In the genomic region with DNA sequence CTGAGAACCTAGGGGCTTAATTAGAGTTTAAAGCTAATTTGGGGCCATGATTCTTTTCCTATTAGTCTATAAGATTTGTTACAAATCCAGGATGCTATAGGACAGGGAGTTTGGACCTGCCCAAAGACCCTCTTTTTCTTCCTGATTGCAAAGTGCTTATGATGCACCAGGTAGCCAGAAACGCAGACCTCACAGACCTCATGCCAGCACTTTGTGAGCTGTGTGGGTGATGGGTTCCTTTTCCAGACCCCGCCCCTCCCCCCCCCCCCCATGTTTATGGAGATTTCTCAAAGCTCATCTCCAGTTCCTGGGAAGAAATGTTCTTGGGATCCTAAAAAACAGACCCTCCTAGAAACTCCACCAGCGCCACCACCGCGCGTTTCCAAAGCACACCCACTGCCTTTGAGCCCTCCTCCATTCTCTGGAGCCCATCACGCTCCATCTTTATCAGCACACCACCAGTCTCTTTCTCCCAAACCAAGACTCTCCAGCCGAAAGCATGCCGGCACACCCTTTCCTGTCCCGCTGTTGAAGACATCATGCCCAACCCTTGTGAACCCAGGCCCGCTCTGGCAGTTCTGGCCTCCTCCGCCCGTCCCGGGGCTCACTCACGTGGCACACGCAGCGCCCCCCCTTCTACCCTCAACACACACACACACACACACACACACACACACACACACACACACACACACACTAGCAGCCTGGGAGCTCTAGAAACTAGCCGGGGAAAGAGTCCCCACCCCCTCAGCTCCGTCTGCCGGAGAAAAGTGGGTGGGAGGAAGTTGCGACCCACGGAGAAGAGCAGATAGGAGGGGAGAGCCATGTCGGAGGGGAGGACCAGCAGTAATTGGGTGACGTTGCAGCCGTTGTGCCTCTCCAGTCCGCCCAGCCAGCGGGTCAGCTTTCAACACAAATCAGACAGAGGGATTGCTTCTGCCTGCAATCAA, we compare ENCODE assay signal across 8 mouse cellular contexts. TPM values are rescaled to one million over a fixed set of nuclear protein-coding genes. Genes with fewer than 3 reads are reported as not detected.
DNase-seq lines count a peak whose midpoint lies in the region; ATAC-seq and TF ChIP-seq lines count a peak whose summit lies in the region.

No protein-coding gene starts in this region.

- TF ChIP-seq CTCF in hindbrain, postnatal 0 days (IDR thresholded peaks at IDR 0.05; ENCODE audit: low read depth): no peak; the same call in 1 of the 2 replicates

- H3K9me3 ChIP-seq in hindbrain, postnatal 0 days (ENCODE audit: low read length): no peaks in the 10 kb centered on the region

- H3K27me3 ChIP-seq in hindbrain, postnatal 0 days (ENCODE audit: insufficient read depth, low read length): no peaks in the 10 kb centered on the region

- under 1% methylated on average over 27 of the region's 27 CpGs for WGBS in hindbrain, postnatal 0 days
- WGBS in macrophage (ENCODE audit: missing documents): 9% methylated on average over 26 of the region's 27 CpGs

- H3K4me3 ChIP-seq in hindbrain, postnatal 0 days (ENCODE audit: low read length): peak overlapping the region; percentile 50
- peak overlapping the region; percentile 29 for H3K4me3 ChIP-seq in macrophage (ENCODE audit: inconsistent target)

- peak overlapping the region; percentile 76 for H3K27ac ChIP-seq in hindbrain, postnatal 0 days
- no peak overlapping the region for H3K27ac ChIP-seq in macrophage

- H3K4me2 ChIP-seq in hindbrain, postnatal 0 days (ENCODE audit: low read depth, low read length): peak overlapping the region; percentile 71

- H3K36me3 ChIP-seq in hindbrain, postnatal 0 days (ENCODE audit: insufficient read depth, low read length): no peaks in the 10 kb centered on the region
- H3K36me3 ChIP-seq in macrophage (ENCODE audit: inconsistent target): no peaks in the 10 kb centered on the region

- ATAC-seq in hindbrain, postnatal 0 days: peak; percentile 92

- H3K79me2 ChIP-seq in macrophage (ENCODE audit: inconsistent target): no peaks in the 10 kb centered on the region

- peak; percentile 70 for DNase-seq in adrenal gland, postnatal 10 days
- peak; percentile 87 for DNase-seq in embryo, embryonic 10.5 days (ENCODE audit: low spot score)
- peak; percentile 47 for DNase-seq in gastrocnemius, postnatal 10 days
- peak; percentile 81 for DNase-seq in hindbrain, postnatal 0 days (ENCODE audit: low spot score)
- DNase-seq in left cerebral cortex, adult 9 months (ENCODE audit: low spot score in 2 of 2): peak; percentile 62 to 83
- peak; percentile 80 for DNase-seq in right cerebral cortex, adult 2 months (ENCODE audit: low spot score in 2 of 2)
- DNase-seq in adipocyte (ENCODE audit: low spot score): no peak

- H3K9ac ChIP-seq in hindbrain, postnatal 0 days (replicated peaks; ENCODE audit: low read length): peak overlapping the region; percentile 63

- no peaks in the 10 kb centered on the region for H3K4me1 ChIP-seq in hindbrain, postnatal 0 days (ENCODE audit: insufficient read depth, low read length)

RNA-seq across cellular contexts. Expression of a gene that starts 14.1 kb away (rescaled TPM):
- total RNA-seq in adrenal gland, postnatal 10 days (2021): 10 to 100 TPM; 42.9 to 86.6 TPM
- 100 to 1,000 TPM; 442 to 475 TPM for total RNA-seq in gastrocnemius, postnatal 10 days (2021)
- total RNA-seq in hindbrain, postnatal 0 days (2014; rRNA removed): 23.6 and 27.2 TPM in 2 replicates
- 45.7 and 46.2 TPM in 2 replicates for polyA plus RNA-seq in hindbrain, postnatal 0 days (2015; fragmentation: Nextera tagmentation; extraction: Ambion mirVana)
- 100 to 1,000 TPM in 20 of 26 experiments, 10 to 100 TPM in 6; 22.7 to 453 (median 163) TPM for total RNA-seq in macrophage (2018; cell fraction: chromatin; rRNA removed)
- total RNA-seq in macrophage (2018; cell fraction: cytosol; rRNA removed): 100 to 1,000 TPM in 11 of 26 experiments, 10 to 100 TPM in 15; 33.3 to 121 (median 59.0) TPM
- 100 to 1,000 TPM in 12 of 26 experiments, 10 to 100 TPM in 14; 33.3 to 308 (median 78.5) TPM for total RNA-seq in macrophage (2018; cell fraction: nucleus; rRNA removed)
- 56.0 to 74.5 TPM (median 74.3 TPM) in 3 replicates for polyA plus RNA-seq in macrophage (2018)

Comparison
In these comparisons a context has a peak if more than half of its experiments do, and no peak if none do; other contexts are left out.
1. RNA of a gene that starts 14.1 kb away (total RNA-seq): 442 to 475 TPM in gastrocnemius, postnatal 10 days; 42.9 to 86.6 TPM in adrenal gland, postnatal 10 days and 23.6 to 27.2 TPM in hindbrain, postnatal 0 days; every median in the first group is over 4 times any median in the second.